28 mouse cellular contexts compared by ENCODE assay signal in genomic region chr19:53748236-53748775, GRCm38 (mm10).
DNase-seq lines count a peak whose midpoint lies in the region; ATAC-seq and TF ChIP-seq lines count a peak whose summit lies in the region.
"Had no signal": no experiment of that assay in that cellular context is flagged by ENCODE, and none has a peak within 500 bp of the region (broad histone marks: within the 10 kb centered on the region; RNA-seq: fewer than 3 reads in every experiment).

No protein-coding gene starts in this region.

- 32% methylated on average over 13 of the region's 13 CpGs for WGBS in large intestine, adult 2 months
- 91% methylated on average over 13 of the region's 13 CpGs for WGBS in hindbrain, embryonic 10.5 days

- H3K4me3 ChIP-seq in E14TG2a.4 (replicated peaks; ENCODE audit: low read length): peak overlapping the region; percentile 39; the same call in 1 of the 2 replicates
- H3K4me3 ChIP-seq in hindbrain, embryonic 10.5 days: no peak overlapping the region
- H3K4me3 ChIP-seq: embryonic facial prominence, embryonic 10.5 days; embryonic facial prominence, embryonic 15.5 days; forebrain, embryonic 13.5 days; limb, embryonic 10.5 days; limb, embryonic 15.5 days; liver, embryonic 13.5 days had no signal

- no peaks in the 10 kb centered on the region for H3K9me3 ChIP-seq in E14TG2a.4 (ENCODE audit: low read length)
- H3K9me3 ChIP-seq in hindbrain, embryonic 10.5 days: no peaks in the 10 kb centered on the region
- H3K9me3 ChIP-seq: embryonic facial prominence, embryonic 10.5 days; embryonic facial prominence, embryonic 15.5 days; forebrain, embryonic 13.5 days; limb, embryonic 10.5 days; limb, embryonic 15.5 days; liver, embryonic 13.5 days had no signal

- H3K27ac ChIP-seq in hindbrain, embryonic 10.5 days: no peak overlapping the region
- H3K27ac ChIP-seq: embryonic facial prominence, embryonic 10.5 days; embryonic facial prominence, embryonic 15.5 days; forebrain, embryonic 13.5 days; hindbrain, embryonic 14.5 days; kidney, postnatal 0 days; limb, embryonic 10.5 days; limb, embryonic 15.5 days; liver, embryonic 13.5 days; macrophage had no signal

- TF ChIP-seq CTCF in E14TG2a.4 (conservative IDR thresholded peaks at IDR 0.05; ENCODE audit: low read length): no peak

- H3K36me3 ChIP-seq in E14TG2a.4 (ENCODE audit: insufficient read depth, low read length): no peaks in the 10 kb centered on the region
- H3K36me3 ChIP-seq in hindbrain, embryonic 10.5 days: no peaks in the 10 kb centered on the region
- H3K36me3 ChIP-seq: embryonic facial prominence, embryonic 10.5 days; embryonic facial prominence, embryonic 15.5 days; limb, embryonic 10.5 days; limb, embryonic 15.5 days; liver, embryonic 13.5 days had no signal

- DNase-seq in gastrocnemius, adult 8-10 months (ENCODE audit: low spot score in 2 of 2): peak; percentile 50 to 63
- no peak for DNase-seq in gastrocnemius, postnatal 10 days
- peak; percentile 57 for DNase-seq in fat pad, adult 2 months (ENCODE audit: extremely low read depth, low read depth, low spot score)
- peak; percentile 36 for DNase-seq in large intestine, adult 2 months (ENCODE audit: low read depth, low spot score)
- DNase-seq in hindbrain, embryonic 10.5 days (ENCODE audit: low spot score): no peak
- DNase-seq: adrenal gland, postnatal 10 days; cerebellum, adult 8-10 months; cerebellum, postnatal 25 days; heart, postnatal 4 days; kidney, adult 8-10 months; layer of hippocampus, adult 9-11 months; liver, embryonic 13.5 days; lung, adult 2 months; lung, postnatal 10 days; right cerebral cortex, postnatal 25 days; spleen, adult 18-20 months; thymus, postnatal 25 days had no signal

- ATAC-seq in megakaryocyte-erythroid progenitor cell, adult 5-6 weeks (replicated peaks; ENCODE audit: low FRiP score, low TSS enrichment, poor library complexity, severe bottlenecking): no peak
- ATAC-seq: forebrain, embryonic 13.5 days; midbrain, embryonic 16.5 days had no signal

- peaks cover 17% of the 10 kb centered on the region for H3K27me3 ChIP-seq in E14TG2a.4 (ENCODE audit: insufficient read depth, low read length)
- no peaks in the 10 kb centered on the region for H3K27me3 ChIP-seq in hindbrain, embryonic 10.5 days (ENCODE audit: insufficient read depth, poor library complexity, severe bottlenecking)
- H3K27me3 ChIP-seq: embryonic facial prominence, embryonic 15.5 days; forebrain, embryonic 13.5 days; limb, embryonic 15.5 days; liver, embryonic 13.5 days had no signal

- H3K4me1 ChIP-seq in E14TG2a.4 (replicated peaks; ENCODE audit: low read depth, low read length): peaks cover 26% of the 10 kb centered on the region
- H3K4me1 ChIP-seq in hindbrain, embryonic 10.5 days (replicated peaks): peaks cover 9% of the 10 kb centered on the region; the same call in 1 of the 2 replicates
- H3K4me1 ChIP-seq: embryonic facial prominence, embryonic 15.5 days; forebrain, embryonic 13.5 days had no signal

Comparison
In these comparisons a context has a peak if more than half of its experiments do, and no peak if none do; other contexts are left out.
1. DNase-seq: peak in gastrocnemius, adult 8-10 months (2 of 2), fat pad, adult 2 months (single experiment) and large intestine, adult 2 months (single experiment); none in gastrocnemius, postnatal 10 days (single experiment) and hindbrain, embryonic 10.5 days (single experiment).